Mouse (Mus musculus): ENCODE results near the gene Hunk.

Gene Hunk

GRCm38 (mm10) chr16:90440654-90441053, 54.8 kb downstream of the Hunk start:
- no peak for DNase-seq

DNA sequence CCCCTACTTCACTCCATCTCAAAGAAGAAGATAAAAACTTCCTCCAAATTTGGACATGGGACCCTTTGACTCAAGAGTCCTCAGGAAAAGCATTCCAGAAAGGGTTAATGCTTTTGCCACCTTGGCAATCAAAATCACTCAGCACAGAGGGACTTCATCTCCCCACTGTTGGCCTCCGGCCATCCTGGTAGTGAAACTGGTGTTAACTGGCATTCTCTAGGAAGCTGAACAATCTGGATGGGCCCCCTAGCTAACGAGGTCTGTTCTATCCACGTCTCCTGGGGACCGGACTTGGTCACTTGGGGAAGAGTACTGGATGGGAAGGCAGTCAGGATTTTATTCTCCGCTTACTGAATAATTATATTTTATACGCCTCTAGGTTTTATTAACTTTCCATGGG, 57.2 kb downstream of the Hunk start:
- DNase-seq: no peak

DNA sequence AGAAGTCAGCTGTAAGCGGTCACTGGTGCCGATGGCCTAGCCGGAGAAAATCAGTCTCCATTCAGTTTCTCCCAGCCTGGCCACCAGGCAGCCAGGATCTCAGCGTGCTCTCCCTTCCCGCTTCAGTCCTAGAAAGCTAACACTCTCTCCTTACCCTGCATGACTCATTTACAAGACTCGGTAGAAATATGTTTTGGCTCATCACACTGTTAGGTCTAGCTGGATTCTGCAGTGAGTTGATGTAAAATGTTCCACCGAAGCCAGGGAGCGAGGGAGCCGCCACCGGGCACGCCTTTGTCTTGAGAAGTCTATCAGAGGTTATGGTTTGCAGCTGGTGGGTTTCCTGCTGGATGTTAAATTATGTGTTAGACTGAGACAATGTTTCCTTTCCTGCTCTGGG, 67.4 kb downstream of the Hunk start:
- no peak for DNase-seq

GRCm38 (mm10) chr16:90456495-90457125, 70.8 kb downstream of the Hunk start:
- no peak for DNase-seq

DNA sequence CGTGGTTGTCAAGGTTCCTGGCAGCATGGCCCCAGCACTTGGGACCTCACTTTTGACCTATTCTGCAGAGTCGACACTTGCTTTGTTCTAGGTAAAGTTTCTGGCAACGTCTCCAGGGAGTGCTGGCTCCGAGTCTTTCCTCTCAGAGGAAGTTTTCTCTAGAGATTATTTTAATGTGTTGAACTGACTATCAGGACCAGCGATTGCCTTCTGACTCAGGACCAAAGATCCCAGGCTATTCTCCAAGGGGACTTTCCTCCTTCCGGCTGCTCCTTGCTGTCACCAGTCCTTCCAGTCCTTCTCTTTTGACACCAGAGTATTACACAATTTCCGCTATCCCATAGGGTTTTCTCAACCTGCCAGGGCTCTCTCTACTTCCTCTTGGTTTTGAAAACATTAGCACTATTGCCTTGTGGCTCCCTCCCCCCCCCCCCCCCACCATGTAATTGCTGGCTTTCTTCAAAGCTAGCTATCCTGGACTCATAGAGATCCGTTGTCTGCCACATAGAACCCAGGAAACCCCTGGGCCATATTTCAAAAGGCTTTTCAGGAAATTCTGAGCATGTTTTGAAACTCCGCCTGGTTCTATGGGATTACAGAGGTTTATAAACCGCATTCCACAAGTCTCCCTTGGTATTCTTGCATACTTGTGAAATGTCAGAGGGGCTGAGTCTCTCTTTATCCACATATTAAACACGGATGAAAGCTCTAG, 73.2 kb downstream of the Hunk start:
- no peak for DNase-seq

DNA sequence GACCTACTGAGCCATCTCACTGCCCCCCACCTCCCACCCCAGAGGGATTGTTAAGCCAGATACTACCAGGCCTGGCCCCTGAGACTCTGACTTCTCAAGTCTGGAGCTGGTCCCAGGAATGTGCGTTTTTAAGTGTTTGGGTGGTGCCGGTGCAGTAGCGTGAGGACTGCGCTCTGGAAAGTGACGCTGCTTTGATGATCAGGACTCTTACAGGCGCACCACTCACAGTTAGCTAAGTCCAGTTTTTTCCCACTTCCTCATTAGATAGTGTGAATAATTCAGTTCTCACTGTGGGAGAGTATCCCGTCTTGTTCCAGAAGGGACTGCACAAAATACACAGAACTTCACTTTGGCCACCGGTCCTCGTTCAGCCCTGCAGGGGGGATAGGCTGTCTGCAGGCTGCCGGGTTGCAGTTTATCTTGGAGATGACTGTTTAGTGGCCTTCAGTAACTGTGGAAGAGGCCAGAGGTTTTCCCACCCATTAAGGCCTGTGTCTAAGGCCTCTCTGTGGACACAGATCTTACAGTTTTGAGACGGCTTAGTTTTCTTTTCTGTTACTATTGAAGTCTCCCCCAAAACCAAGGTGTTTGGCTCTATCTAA, 75.6 kb downstream of the Hunk start:
- DNase-seq: no peak

DNA sequence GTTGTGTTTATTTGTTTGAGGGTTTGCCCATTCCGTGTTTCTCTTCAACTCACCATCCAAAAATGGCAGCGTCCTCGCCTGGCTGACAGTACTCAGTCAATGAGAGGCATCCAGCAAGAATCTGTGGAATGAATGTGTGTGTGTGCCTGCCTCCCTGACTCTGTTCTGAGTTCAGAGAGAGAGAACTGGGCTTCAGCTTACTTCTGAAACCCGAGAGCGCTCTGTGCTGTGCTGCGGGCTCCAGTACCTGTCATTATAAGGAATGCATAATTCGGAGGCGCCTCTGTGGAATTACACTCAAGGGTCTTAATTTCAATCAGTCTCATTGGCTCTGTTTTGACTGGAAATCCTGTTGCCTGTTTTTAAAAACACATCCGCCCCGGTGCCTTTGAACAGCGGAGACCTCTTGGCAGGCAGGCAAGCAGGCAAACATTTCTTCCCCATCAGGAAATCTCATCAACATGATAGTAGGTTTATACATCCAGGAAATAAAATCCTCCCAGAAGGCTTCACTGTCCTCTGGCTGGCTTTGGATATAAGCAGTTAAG, 77.0 kb downstream of the Hunk start:
- no peak for DNase-seq

DNA sequence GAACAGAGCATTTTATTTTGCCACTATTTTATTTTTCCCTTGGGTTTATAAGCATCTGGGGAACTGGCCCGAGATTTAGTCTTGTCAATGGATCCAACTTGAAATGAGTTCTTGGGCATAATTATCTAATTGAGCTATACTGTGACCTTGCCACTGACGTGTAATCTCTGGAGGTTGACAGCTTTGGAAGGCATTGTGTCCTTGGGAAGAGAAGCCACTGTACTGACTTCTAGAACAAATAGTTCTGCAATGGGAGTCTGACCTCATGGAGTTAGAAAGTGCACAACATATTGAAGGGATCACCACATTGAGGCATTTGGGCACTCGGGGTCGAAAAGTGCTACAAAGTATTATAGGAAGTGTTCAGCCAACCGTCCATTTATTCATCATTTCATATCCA, 79.3 kb downstream of the Hunk start:
- DNase-seq: no peak

DNA sequence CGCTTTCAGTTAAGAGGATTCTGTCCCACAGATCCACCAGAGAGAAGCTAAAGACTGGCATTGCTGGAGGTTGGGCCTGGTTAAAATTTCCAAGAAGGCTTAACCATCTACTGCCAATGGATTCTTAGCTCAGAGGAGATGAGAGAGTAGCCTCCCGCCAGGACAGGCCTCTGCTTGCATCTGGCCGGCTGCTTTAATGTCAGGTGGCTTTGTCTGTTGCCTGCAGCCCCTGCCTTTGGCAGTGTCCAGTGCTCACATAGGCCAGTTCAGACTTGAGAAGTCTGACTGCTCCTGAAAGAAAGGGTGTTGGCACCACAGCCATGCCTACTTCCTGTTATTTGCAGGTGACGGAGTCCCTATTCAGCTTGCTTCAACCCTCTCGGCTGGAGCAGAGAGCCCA, 82.5 kb downstream of the Hunk start:
- DNase-seq: no peak

DNA sequence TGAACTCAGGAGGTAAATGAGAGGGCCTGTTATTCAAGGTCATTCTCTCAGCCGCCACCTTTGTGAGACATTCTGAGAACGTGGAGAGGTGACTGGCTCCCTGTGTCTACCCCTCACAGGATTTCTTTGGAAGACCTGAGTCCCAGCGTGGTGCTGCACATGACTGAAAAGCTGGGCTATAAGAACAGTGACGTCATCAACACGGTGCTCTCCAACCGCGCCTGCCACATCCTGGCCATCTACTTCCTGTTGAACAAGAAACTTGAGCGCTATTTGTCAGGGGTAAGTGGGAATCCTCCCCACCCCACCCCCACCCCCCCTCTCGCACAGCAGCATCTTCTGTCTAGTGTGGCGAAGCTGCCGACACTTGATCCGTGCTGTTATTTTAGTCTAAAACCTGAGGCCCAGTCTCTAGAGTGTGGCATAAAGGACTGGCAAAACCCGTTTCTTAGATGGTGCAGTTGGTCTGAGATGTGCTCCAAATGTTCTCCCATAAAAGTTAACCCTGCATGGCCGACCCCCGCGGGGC, 90.0 kb downstream of the Hunk start:
- DNase-seq: no peak

- no peak for DNase-seq
Measured at GRCm38 (mm10) chr16:90481612-90482011, 95.8 kb downstream of the Hunk start.

- DNase-seq: no peak
Measured at GRCm38 (mm10) chr16:90483341-90483740, 97.5 kb downstream of the Hunk start.

- no peak for DNase-seq
Measured at GRCm38 (mm10) chr16:90485125-90485524, 99.3 kb downstream of the Hunk start.

DNA sequence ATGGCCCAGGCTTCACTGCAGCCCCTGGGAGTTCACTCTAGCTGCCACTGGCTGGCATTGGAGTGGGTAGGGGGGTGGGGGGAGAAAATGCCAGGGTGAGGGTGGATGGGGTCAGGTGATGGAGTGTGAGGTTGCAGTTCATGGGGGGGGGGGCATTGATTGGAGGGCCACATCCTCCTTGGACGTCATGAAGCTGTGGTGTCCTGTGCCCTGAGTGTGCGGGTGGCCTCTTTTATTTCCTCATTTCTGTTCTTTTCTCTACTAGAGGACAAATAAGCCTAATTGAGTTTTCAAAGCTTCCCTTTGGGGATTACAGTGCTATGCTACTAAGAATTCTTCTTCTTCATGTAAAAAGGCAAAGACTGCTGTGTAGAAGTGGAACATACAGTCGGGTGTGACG, 99.8 kb downstream of the Hunk start:
- DNase-seq: no peak

- no peak for DNase-seq
Measured at GRCm38 (mm10) chr16:90490066-90490465, 104.3 kb downstream of the Hunk start.

DNA sequence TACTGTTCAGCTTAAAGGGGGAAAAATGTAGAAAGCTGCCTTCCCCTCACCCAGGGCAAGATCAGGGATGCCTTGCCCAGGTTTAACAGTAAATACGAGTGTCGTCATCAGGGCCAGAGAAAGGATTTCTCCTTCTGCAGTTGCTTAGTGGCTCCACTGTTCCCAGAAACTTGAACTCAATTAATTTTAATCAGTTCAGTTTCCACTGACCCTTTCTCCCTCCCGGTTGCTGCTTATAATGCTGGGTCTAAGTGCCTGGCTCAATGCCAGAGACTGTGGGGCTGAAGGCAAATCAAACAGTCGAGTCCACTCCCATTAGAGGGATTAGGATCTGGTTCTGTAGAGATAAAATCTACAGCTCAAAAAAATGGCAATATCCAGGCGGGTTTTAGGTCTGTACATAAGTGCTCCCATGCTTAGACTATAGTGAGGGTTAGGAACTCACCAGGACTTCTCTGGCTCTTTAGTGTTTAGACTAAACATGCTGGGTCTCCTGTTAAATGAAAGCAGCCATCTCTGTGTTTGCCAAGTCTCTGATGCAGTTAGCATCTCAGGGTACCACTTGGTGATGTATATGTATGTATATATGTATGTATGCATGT, 106.2 kb downstream of the Hunk start:
- DNase-seq: no peak

- no peak for DNase-seq
Measured at GRCm38 (mm10) chr16:90496930-90497329, 111.1 kb downstream of the Hunk start.

DNA sequence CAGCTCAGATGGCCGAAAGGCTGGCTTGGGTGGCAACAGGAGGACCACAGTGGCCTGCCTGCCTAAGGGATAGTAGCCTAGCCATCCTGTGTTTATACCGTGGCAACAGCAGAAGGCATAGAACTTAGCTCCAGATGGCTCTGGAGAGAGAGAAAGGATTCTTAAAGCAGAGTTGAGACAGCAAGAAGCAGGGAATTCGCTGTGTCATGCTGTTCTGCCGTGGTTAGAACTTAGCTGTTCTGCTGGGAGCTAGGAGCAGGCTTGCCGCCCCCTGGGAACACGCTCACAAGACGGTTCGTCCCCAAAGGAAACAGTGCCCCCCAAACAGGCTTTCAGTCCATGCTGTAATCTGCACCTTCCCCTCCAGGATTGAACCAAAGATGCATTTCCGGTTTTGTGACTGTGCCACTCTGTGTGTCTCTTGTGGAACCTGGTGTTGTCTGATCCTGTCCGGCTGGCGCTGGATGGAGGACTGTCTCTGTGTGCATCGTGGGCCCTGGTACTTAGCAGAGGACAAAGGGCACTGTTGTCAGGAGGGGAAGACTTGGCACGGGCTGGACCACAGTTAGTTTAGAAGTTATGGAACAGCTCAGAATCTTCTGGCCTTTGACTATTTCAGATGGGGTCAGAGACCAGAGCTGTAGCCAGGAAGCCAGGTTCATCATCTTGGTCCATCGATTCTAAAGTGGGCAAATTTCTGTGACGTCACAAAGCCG, 112.1 kb downstream of the Hunk start:
- no peak for DNase-seq

DNA sequence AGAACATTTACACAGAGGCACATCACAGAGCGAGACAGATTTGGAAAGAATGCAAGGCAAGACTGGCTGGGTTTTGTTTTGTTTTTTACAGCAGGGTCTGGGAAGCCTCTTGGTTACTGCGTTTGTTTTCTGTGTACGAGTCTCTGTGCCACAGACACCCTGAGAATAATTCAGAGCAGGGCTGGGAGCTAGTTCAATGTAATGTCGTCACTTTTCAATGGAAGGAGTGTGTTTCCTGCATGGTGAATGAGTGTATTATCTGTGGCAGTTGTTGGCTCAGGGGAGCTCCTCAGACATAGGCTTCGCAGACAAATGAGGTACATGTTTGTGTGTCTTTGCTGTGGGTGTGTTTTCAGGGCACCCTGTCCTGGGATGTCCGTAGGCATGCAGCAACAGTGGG, 115.0 kb downstream of the Hunk start:
- no peak for DNase-seq

- DNase-seq: no peak
Measured at GRCm38 (mm10) chr16:90505252-90505651, 119.4 kb downstream of the Hunk start.

DNA sequence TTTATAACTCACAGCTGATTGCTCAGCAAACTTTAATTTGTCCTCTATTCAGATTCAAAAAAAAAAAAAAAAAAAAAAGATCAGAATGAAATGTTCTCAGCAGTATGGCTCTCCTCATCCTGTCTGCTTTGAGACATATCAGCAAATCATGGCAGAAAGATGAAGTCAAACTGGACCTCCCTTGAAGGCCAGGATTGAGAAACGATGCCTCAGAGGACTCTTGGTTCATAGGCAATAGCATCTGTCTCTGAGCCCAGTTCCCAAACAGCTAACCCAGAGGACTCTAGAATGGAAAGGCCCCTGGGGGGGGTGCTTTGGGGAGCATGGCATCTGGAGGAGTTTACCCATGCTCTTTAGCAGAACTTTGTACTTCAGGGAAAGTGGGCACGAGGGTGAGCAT, 119.9 kb downstream of the Hunk start:
- DNase-seq: no peak

DNA sequence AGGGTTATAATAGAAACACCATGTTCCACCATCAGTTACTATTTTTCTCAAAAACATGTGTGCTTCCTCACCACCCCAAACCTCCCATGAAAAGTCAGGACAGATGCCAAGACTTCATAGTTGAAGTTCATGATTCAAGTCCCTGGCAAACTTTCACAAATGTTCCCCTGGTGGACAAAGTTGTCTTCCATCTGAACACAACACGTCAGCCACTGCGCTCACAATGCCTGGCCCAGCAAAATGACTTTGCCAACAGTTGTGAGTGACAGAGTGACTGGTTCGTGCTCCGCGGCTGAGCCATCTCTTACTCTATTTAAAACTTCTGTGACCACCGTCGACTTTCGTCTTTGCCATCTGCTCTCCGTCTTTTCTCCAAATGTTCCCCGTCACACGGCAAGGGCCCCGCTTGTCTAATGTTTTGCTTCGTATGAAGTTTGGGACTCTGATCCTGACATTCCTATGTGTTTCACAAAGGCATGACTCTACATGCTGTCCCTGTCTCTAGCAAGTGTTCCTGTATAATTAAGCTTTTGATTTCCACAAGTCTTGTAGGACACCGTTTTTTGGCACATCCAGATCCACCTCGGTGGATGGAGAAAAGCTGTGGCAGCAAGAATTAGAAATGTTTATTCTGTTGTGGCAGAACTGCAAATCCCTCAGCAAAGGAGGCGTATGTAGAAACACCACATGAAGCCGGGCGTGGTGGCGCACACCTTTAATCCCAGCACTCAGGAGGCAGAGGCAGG, 125.9 kb downstream of the Hunk start:
- DNase-seq: no peak

Data from cerebellum, adult 9-11 months (tissue).